Mouse (Mus musculus) erythroid progenitor cell, adult 5-6 weeks (primary cell): ENCODE measurements around the gene Tmem129. TPM values are rescaled to one million over a fixed set of nuclear protein-coding genes. Genes with fewer than 3 reads are reported as not detected.

ENCODE experiments used
- ATAC-seq: replicated peaks from 2 replicates; pipeline ENCODE4 v1.8.0; 2016; ENCODE audit warnings: moderate number of reproducible peaks, mild to moderate bottlenecking, moderate TSS enrichment, inconsistent platforms; ENCODE audit not compliant: poor library complexity, low FRiP score, severe bottlenecking
- total RNA-seq, 2 experiments: library from RNA; stranded (forward) in 1 of 2; stranded (reverse) in 1 of 2; fragments of 150-400 nt in 1 of 2; fragments of 186-747, 209-891 nt in 1 of 2; gene quantifications; 2 replicates each; pipeline versions ENCODE4 v1.2.3 to v1.2.4; 2015 to 2017; ENCODE audit warnings: low replicate concordance in 2 of 2

Gene Tmem129
- 44.4 and 49.4 TPM in 2 replicates for total RNA-seq (2015; ENCODE audit: low replicate concordance)
- 28.2 and 37.7 TPM in 2 replicates for total RNA-seq (2017; ENCODE audit: low replicate concordance)

- peak; percentile 82 for ATAC-seq
Measured at GRCm38 (mm10) chr5:33657787-33658663, at the start of gene Tmem129, which contains the start of gene Tacc3. Gene Tmem129, minus strand, starts transcription at chr5:33658416. Gene Tacc3, plus strand, starts transcription at chr5:33658128.

- ATAC-seq = no peak
Measured at GRCm38 (mm10) chr5:33707163-33707562, 48.9 kb upstream of the Tmem129 start.

- ATAC-seq = no peak
Measured at GRCm38 (mm10) chr5:33706350-33706629, 48.1 kb upstream of the Tmem129 start.

- no peak for ATAC-seq
Measured at GRCm38 (mm10) chr5:33705612-33706349, 47.6 kb upstream of the Tmem129 start.

- ATAC-seq = no peak
Measured at GRCm38 (mm10) chr5:33704945-33705611, 46.9 kb upstream of the Tmem129 start.

- no peak for ATAC-seq
Measured at GRCm38 (mm10) chr5:33703999-33704398, 45.8 kb upstream of the Tmem129 start.

GRCm38 (mm10) chr5:33701832-33702231, 43.6 kb upstream of the Tmem129 start:
- no peak for ATAC-seq

- ATAC-seq = no peak
Measured at GRCm38 (mm10) chr5:33700010-33700409, 41.8 kb upstream of the Tmem129 start.

GRCm38 (mm10) chr5:33698669-33699068, 40.5 kb upstream of the Tmem129 start:
- no peak for ATAC-seq

GRCm38 (mm10) chr5:33697947-33698512, 39.8 kb upstream of the Tmem129 start:
- ATAC-seq = no peak

GRCm38 (mm10) chr5:33697534-33697933, 39.3 kb upstream of the Tmem129 start:
- no peak for ATAC-seq

- no peak for ATAC-seq
Measured at GRCm38 (mm10) chr5:33696430-33696829, 38.2 kb upstream of the Tmem129 start.

- no peak for ATAC-seq
Measured at GRCm38 (mm10) chr5:33695718-33696121, 37.5 kb upstream of the Tmem129 start.

GRCm38 (mm10) chr5:33694848-33695717, 36.9 kb upstream of the Tmem129 start:
- ATAC-seq = no peak

GRCm38 (mm10) chr5:33694461-33694847, 36.2 kb upstream of the Tmem129 start:
- ATAC-seq = no peak

GRCm38 (mm10) chr5:33692393-33692792, 34.2 kb upstream of the Tmem129 start:
- no peak for ATAC-seq

- no peak for ATAC-seq
Measured at GRCm38 (mm10) chr5:33689852-33690645, 31.8 kb upstream of the Tmem129 start.

GRCm38 (mm10) chr5:33689221-33689844, 31.1 kb upstream of the Tmem129 start:
- no peak for ATAC-seq
